Mouse (Mus musculus): ENCODE results near the gene 4833439L19Rik.
"Not testable (repeated sequence)": the region's sequence is repeated elsewhere in the genome, so short reads cannot be mapped to it uniquely, and the experiment has no call there.

4833439L19Rik gene

DNA sequence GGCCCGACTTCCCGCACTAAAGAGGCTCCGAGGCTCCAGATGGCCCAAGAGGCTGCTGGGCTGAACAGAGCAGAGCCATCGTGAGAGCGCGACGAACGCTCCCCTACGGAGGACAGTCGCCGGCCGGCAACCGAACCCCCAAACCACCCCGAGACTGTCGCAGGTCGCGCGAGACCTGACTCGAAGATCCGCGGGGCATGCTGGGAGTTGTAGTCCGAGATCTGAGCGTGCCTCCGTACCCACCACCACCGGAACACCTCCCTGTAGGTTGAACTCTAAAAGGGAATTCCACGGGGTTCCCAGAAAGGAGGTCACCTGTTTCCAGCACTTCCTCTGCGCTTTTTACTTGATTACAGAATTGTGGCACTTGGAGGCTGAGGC is at the start of gene 4833439L19Rik:
Gene 4833439L19Rik, minus strand, starts transcription at position 235 of the 381 bp plus-strand sequence.
- DNase-seq (ENCODE audit: low read depth) = peak; percentile 89

DNA sequence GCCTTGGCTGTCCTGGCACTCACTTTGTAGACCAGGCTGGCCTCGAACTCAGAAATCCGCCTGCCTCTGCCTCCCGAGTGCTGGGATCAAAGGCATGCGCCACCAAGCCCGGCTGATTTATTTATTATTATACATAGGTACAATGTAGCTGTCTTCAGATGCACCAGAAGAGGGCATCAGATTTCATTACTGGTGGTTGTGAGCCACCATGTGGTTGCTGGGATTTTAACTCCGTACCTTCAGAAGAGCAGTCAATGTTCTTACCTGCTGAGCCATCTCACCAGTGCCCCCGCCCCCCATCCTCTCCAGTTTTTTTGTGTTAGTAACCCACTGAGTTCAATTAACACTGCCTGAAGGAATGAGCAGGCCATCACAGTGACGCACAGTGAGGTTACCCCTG is 47.9 kb upstream of the 4833439L19Rik start:
- DNase-seq (ENCODE audit: low read depth) = not testable (repeated sequence)

- peak; percentile 24 for DNase-seq (ENCODE audit: low read depth)
These were observed 45.9 kb upstream of the 4833439L19Rik start, which contains the start of gene Cltb for GRCm38 (mm10) chr13:54610972-54611754. Gene Cltb (minus strand): TSS chr13:54611344.

GRCm38 (mm10) chr13:54610613-54610971 is 45.4 kb upstream of the 4833439L19Rik start:
- DNase-seq (ENCODE audit: low read depth) = no peak

DNA sequence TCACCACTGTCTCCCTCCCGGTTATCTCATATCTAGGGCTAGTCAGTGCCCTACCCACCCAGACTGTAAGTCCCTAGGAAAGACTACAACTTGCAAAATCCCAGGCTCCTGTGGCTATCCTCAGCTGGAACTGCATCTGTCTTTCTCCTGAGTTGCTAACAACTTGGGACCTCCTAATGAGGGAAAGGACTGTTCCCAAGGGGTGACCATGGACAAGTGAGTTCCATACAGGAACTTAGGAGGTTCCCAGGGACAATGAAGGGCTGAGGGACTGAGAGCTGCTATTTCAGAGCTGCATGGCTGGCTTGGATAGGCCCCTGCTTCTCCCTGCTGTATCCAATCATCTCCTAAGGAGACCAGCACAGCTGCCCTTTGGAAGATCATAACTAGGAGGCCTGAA is 44.1 kb upstream of the 4833439L19Rik start:
- DNase-seq (ENCODE audit: low read depth) = no peak

- no peak for DNase-seq (ENCODE audit: low read depth)
These were observed 43.4 kb upstream of the 4833439L19Rik start for GRCm38 (mm10) chr13:54608666-54609065.

DNA sequence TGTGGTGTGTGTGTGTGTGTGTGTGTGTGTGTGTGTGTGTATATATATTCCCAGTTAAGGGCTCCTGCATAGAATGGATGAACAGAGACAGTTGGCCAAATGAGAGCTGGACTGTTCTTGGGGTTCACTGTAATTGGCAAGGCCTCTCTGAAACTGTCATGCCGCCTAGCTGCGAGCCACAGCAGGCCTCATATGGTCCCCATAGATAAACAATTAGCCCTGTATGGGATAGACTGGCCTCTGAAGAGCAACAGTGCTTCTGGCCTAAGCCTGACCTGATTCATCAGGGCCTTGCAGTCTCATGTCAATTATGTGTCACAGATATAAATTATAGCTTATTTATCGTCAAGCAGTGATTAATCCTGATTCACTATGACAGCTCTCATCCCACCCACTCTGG is 42.8 kb upstream of the 4833439L19Rik start:
- no peak for DNase-seq (ENCODE audit: low read depth)

DNA sequence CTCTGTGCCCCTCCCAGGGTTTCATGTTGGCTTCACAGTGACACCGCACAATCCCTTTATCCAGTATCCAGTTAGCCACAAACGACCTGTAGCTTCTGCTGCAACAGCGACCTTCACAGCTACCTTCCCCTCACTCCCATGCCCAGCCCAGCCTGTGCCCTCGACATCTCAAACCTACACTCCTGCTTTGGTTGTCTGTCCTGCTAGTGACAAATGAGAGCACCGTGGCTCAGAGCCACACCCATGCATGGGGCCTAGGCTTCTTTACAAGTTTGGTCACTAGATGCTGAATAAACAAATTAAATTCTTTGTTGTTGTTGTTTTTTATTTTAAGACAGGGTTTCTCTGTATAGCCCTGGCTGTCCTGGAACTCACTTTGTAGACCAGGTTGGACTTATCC is 42.0 kb upstream of the 4833439L19Rik start:
- DNase-seq (ENCODE audit: low read depth) = no peak

DNA sequence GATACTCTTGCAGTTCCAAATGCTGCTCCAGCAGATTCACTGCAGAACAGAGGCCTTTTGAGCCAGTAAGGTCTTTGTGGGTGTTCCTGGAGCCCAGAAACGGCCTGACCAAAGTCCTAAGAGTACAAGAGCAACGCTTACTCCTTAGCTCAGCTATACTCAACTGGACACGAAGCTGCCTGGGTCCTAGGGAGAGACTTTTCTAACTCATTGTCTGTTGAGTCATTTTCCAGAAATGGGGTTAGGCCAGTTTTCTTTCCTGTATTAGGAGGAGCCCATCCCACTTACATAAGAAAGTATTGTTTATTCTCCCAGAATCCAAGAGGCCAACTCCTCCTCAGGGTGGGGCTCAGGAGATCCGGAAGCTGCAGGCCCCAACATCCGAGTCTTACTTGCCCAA is 40.2 kb upstream of the 4833439L19Rik start:
- DNase-seq (ENCODE audit: low read depth) = no peak

DNA sequence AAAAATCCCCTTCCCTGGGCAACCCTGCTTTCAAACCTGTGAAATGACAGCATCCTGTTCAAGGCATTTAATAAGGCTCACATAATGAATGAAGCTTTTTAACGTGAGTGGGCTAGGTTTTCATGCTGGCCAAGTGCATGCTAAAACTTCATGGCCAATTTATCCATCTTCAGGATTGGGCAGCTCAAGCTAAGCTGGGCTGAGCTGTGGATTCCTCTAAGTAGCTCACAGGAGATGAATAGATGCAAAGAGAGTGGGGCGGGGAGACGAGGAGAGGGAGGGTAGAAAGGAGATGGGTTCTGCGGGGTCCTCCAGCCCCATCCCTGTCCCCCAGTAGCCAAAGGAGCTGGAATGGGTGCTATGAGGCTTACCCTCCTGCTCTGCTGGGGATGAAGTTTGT is 39.0 kb upstream of the 4833439L19Rik start:
- DNase-seq (ENCODE audit: low read depth) = no peak

DNA sequence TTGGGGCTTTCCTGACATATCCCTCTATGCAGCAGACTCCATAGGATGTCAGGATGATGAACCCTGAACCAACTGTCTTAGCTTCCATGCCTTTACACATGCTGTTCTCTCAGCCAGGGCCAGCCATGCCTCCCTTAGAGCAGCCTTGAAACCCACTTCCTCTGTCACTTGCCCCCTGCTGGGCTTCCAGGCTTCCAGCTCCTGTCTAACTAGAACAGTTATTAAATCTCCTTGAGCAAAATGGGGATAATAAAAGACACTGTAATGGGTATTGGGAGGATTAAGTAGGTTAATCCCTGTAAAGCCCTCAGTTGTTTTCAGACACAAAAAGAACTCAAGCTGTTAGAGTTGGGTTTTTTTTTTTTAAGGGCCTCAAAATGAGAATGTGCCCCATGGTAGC is 38.3 kb upstream of the 4833439L19Rik start:
- DNase-seq (ENCODE audit: low read depth) = no peak

GRCm38 (mm10) chr13:54602639-54603111 is 37.4 kb upstream of the 4833439L19Rik start:
- DNase-seq (ENCODE audit: low read depth) = no peak

- no peak for DNase-seq (ENCODE audit: low read depth)
These were observed 33.4 kb upstream of the 4833439L19Rik start for GRCm38 (mm10) chr13:54598622-54599143.

- no peak for DNase-seq (ENCODE audit: low read depth)
These were observed 31.6 kb upstream of the 4833439L19Rik start for GRCm38 (mm10) chr13:54596870-54597269.

GRCm38 (mm10) chr13:54596107-54596690 is 31.0 kb upstream of the 4833439L19Rik start:
- DNase-seq (ENCODE audit: low read depth) = no peak

- DNase-seq (ENCODE audit: low read depth) = no peak
These were observed 28.4 kb upstream of the 4833439L19Rik start for GRCm38 (mm10) chr13:54593617-54594016.

DNA sequence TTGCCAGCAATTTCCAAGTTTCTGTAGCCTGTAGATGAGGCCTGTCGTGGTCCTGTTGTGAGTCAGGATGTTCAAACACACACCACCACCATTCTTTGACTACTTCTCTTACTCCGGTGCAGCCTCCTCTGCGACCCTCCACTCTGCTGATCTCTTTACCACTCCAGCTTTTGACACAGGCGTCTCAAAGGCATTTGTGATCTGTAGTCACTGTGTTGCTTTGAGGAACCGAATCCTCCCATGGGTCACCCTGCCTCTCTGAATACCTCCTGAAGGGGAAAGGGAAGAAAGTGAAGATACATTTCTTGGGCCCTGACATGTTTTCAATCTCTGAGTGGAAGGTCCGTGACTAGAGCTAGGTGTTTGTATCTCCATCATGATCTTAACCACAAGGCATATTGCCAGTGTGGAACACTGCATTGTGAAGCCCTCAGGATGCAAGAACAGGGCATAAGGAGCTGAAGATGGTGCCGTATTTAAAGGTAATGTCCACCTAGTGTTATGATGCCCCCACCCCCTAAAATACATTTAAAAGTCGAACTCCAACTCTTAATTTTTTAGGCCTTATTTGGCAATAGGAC is 26.6 kb upstream of the 4833439L19Rik start:
- no peak for DNase-seq (ENCODE audit: low read depth)

- DNase-seq (ENCODE audit: low read depth) = peak; percentile 99
These were observed 25.0 kb upstream of the 4833439L19Rik start, which contains the start of the genes Nop16 and Higd2a for GRCm38 (mm10) chr13:54589996-54590951. Gene Nop16 (minus strand): TSS chr13:54590090. Gene Higd2a (plus strand): TSS chr13:54590207.

- no peak for DNase-seq (ENCODE audit: low read depth)
These were observed 24.3 kb upstream of the 4833439L19Rik start for GRCm38 (mm10) chr13:54589414-54589995.

DNA sequence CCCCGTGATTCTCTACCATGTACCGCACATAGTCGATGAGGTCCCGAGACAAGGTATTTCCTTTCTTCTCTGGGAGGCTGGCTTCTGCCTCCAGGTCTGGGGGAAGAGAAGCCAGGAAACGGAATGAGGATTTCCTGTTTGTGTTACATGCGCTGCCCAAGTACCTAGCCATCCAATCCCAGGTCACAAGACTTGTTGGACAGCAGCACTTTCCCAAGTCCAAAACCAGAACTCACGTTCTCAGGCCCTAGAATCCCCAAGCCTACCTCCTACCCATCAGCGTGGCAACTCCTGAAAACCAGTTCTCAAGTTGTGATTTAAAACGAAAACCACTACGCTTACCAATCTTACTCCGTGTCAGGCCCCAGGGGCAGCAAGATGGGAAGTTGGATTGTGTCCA is 20.6 kb upstream of the 4833439L19Rik start:
- no peak for DNase-seq (ENCODE audit: low read depth)

DNA sequence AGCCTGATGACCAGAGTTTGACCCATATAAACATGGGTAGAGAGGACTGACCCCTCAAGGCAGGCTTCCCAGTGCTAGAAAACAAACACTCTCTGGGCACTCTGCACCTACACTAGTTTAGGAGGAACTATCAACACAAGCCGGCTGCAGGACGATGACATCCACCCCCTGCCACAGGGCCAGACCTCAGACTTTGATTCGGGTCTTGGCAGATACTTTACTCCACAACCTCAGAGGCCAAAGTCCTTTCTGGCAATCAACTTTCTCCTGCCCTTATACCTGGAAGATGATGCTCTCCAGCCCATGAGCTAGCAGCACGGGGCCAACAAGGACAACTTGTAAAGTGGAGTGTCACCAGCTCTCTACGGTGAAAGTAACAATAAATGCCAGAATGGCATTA is 17.6 kb upstream of the 4833439L19Rik start:
- no peak for DNase-seq (ENCODE audit: low read depth)

All from c-Kit-positive CD71-negative TER-119-negative erythroid progenitor cells, embryonic 14.5 days (primary cell).